Mouse (Mus musculus) intestine, embryonic 16.5 days (tissue): Measurements from ENCODE around the gene Mfap3l. TPM values are rescaled to one million over a fixed set of nuclear protein-coding genes. Genes with fewer than 3 reads are reported as not detected.
"Not testable (repeated sequence)": the region's sequence is repeated elsewhere in the genome, so short reads cannot be mapped to it uniquely, and the experiment has no call there.

Experiments used
- ATAC-seq: fragments of 200-750 bp; cut with Nextera tagmentation; 2 replicates; pipeline ENCODE4 v1.8.0; 2017; ENCODE audit warnings: moderate TSS enrichment, moderate library complexity
- H3K27ac ChIP-seq: fragments of 300-500 bp; sonication (generic); 2 replicates; pipeline ENCODE4 v1.5.1; 2014; ENCODE audit warnings: mild to moderate bottlenecking, low read length
- H3K27me3 ChIP-seq: fragments of 300-500 bp; sonication (generic); replicated peaks from 2 replicates; pipeline ENCODE4 v1.6.1; 2014; ENCODE audit warnings: low read length, control low read depth, mixed read lengths; ENCODE audit not compliant: control insufficient read depth, insufficient read depth
- H3K36me3 ChIP-seq: fragments of 300-500 bp; sonication (generic); 2 replicates; pipeline ENCODE4 v1.6.1; 2014; ENCODE audit warnings: low read length, control low read depth; ENCODE audit not compliant: control insufficient read depth, insufficient read depth
- H3K4me1 ChIP-seq: fragments of 300-500 bp; sonication (generic); 2 replicates; pipeline ENCODE4 v1.6.1; 2014; ENCODE audit warnings: low read length, control low read depth, mixed read lengths; ENCODE audit not compliant: control insufficient read depth, insufficient read depth
- H3K4me2 ChIP-seq: fragments of 300-500 bp; sonication (generic); 2 replicates; pipeline ENCODE4 v1.6.1; 2014; ENCODE audit warnings: low read depth, low read length, control low read depth
- H3K4me3 ChIP-seq: fragments of 300-500 bp; sonication (generic); 2 replicates; pipeline ENCODE4 v1.5.1; 2014; ENCODE audit warnings: mild to moderate bottlenecking, low read length
- H3K9ac ChIP-seq: fragments of 300-500 bp; sonication (generic); 2 replicates; pipeline ENCODE4 v1.6.1; 2014; ENCODE audit warnings: low read depth, low read length
- H3K9me3 ChIP-seq: fragments of 300-500 bp; sonication (generic); 2 replicates; pipeline ENCODE4 v1.6.1; 2016; ENCODE audit warnings: low read length, control low read depth; ENCODE audit not compliant: control insufficient read depth
- WGBS: fragments of 180-500 bp; shearing (Covaris S2); extraction: QIAGEN DNeasy Blood & Tissue Kit; methylation state at CpG from one replicate; pipeline ENCODE4 v1.1.7; 2014; 5-methylcytosine and 5-hydroxymethylcytosine counted together
- polyA plus RNA-seq: library from polyadenylated mRNA; unstranded; fragments of >200 nt; fragmentation: Nextera tagmentation; extraction: Ambion mirVana; gene quantifications from 2 replicates; pipeline ENCODE4 v1.2.1, GENCODE M21; 2015

Mfap3l gene
- polyA plus RNA-seq: 0.78 and 0.99 TPM in 2 replicates

GRCm38 (mm10) chr8:60632250-60632932, at the start of gene Mfap3l:
Gene Mfap3l (plus strand): TSS chr8:60632827.
- Histone ChIP-seq H3K27me3 (peaks cover 3% of the 10 kb centered on the region; the same call in 1 of the 2 replicates), H3K9me3 (no peaks in the 10 kb centered on the region), H3K4me3 (peak within 1 kb of the TSS; percentile 60), H3K4me2 (peak within 1 kb of the TSS; percentile 80), H3K36me3 (no peaks in the 10 kb centered on the region), H3K27ac (peak within 1 kb of the TSS; percentile 46; the same call in 1 of the 2 replicates), H3K4me1 (peaks cover 7% of the 10 kb centered on the region), H3K9ac (peak within 1 kb of the TSS; percentile 66)
- under 1% methylated on average over 60 of the region's 60 CpGs for WGBS
- peak; percentile 100 for ATAC-seq

- Histone ChIP-seq H3K4me3 (no peak overlapping the region), H3K4me1 (no peaks in the 10 kb centered on the region), H3K9ac (no peak overlapping the region), H3K36me3 (no peaks in the 10 kb centered on the region), H3K27ac (no peak overlapping the region), H3K9me3 (no peaks in the 10 kb centered on the region), H3K27me3 (no peaks in the 10 kb centered on the region), H3K4me2 (no peak overlapping the region)
- no peak for ATAC-seq
- WGBS: 71% methylated on average over 2 of the region's 2 CpGs
These were observed 49.3 kb upstream of the Mfap3l start for GRCm38 (mm10) chr8:60583369-60583768.

GRCm38 (mm10) chr8:60591352-60592105, 41.1 kb upstream of the Mfap3l start:
- H3K9me3 ChIP-seq, H3K27me3 ChIP-seq, H3K4me1 ChIP-seq, H3K4me3 ChIP-seq, H3K27ac ChIP-seq, H3K4me2 ChIP-seq, H3K36me3 ChIP-seq, ATAC-seq, H3K9ac ChIP-seq: not testable (repeated sequence)
- WGBS: 87% methylated on average over 29 of the region's 29 CpGs

- no peaks in the 10 kb centered on the region for H3K9me3 ChIP-seq
- H3K4me1 ChIP-seq: no peaks in the 10 kb centered on the region
- H3K4me3 ChIP-seq: no peak overlapping the region
- no peaks in the 10 kb centered on the region for H3K27me3 ChIP-seq
- 65% methylated on average over 3 of the region's 3 CpGs for WGBS
- H3K36me3 ChIP-seq: no peaks in the 10 kb centered on the region
- no peak overlapping the region for H3K27ac ChIP-seq
- no peak overlapping the region for H3K4me2 ChIP-seq
- no peak for ATAC-seq
- H3K9ac ChIP-seq: no peak overlapping the region
These were observed 37.9 kb upstream of the Mfap3l start for GRCm38 (mm10) chr8:60594761-60595160.

- no peak overlapping the region for H3K4me3 ChIP-seq
- H3K9me3 ChIP-seq: no peaks in the 10 kb centered on the region
- H3K27me3 ChIP-seq: no peaks in the 10 kb centered on the region
- H3K27ac ChIP-seq: no peak overlapping the region
- H3K9ac ChIP-seq: no peak overlapping the region
- no peak for ATAC-seq
- H3K4me2 ChIP-seq: no peak overlapping the region
- H3K36me3 ChIP-seq: no peaks in the 10 kb centered on the region
- H3K4me1 ChIP-seq: no peaks in the 10 kb centered on the region
These were observed 21.0 kb upstream of the Mfap3l start for GRCm38 (mm10) chr8:60611580-60612111.

- H3K27ac ChIP-seq: no peak overlapping the region
- no peak for ATAC-seq
- H3K9me3 ChIP-seq: no peaks in the 10 kb centered on the region
- H3K4me2 ChIP-seq: no peak overlapping the region
- no peak overlapping the region for H3K9ac ChIP-seq
- H3K4me1 ChIP-seq: no peaks in the 10 kb centered on the region
- no peaks in the 10 kb centered on the region for H3K27me3 ChIP-seq
- H3K4me3 ChIP-seq: no peak overlapping the region
- WGBS: 38% methylated on average over 2 of the region's 2 CpGs
- no peaks in the 10 kb centered on the region for H3K36me3 ChIP-seq
These were observed 15.7 kb upstream of the Mfap3l start for GRCm38 (mm10) chr8:60616928-60617327.

GRCm38 (mm10) chr8:60621561-60621960, 11.1 kb upstream of the Mfap3l start:
- H3K27me3 ChIP-seq: no peaks in the 10 kb centered on the region
- no peak overlapping the region for H3K9ac ChIP-seq
- H3K4me2 ChIP-seq: no peak overlapping the region
- H3K4me3 ChIP-seq: no peak overlapping the region
- H3K4me1 ChIP-seq: no peaks in the 10 kb centered on the region
- ATAC-seq: no peak
- H3K27ac ChIP-seq: no peak overlapping the region
- no peaks in the 10 kb centered on the region for H3K36me3 ChIP-seq
- 75% methylated on average over 4 of the region's 4 CpGs for WGBS
- no peaks in the 10 kb centered on the region for H3K9me3 ChIP-seq

- WGBS: 88% methylated on average over 12 of the region's 12 CpGs
- Histone ChIP-seq H3K27ac (no peak overlapping the region), H3K4me3 (no peak overlapping the region), H3K4me1 (no peaks in the 10 kb centered on the region), H3K9ac (no peak overlapping the region), H3K4me2 (no peak overlapping the region), H3K27me3 (no peaks in the 10 kb centered on the region), H3K36me3 (no peaks in the 10 kb centered on the region), H3K9me3 (no peaks in the 10 kb centered on the region)
- ATAC-seq: no peak
These were observed 10.6 kb upstream of the Mfap3l start for GRCm38 (mm10) chr8:60622056-60622455.

- Histone ChIP-seq H3K4me3 (no peak overlapping the region), H3K4me2 (no peak overlapping the region), H3K9ac (no peak overlapping the region), H3K9me3 (no peaks in the 10 kb centered on the region), H3K36me3 (no peaks in the 10 kb centered on the region), H3K27me3 (no peaks in the 10 kb centered on the region), H3K4me1 (no peaks in the 10 kb centered on the region), H3K27ac (no peak overlapping the region)
- ATAC-seq: no peak
- WGBS: 46% methylated on average over 1 of the region's 1 CpGs
These were observed 9.2 kb upstream of the Mfap3l start for GRCm38 (mm10) chr8:60623438-60623837.
